Mouse (Mus musculus): ENCODE measurements around the gene Dll1. TPM values are rescaled to one million over a fixed set of nuclear protein-coding genes. Genes with fewer than 3 reads are reported as not detected.

Dll1 gene
- polyA plus RNA-seq, 1 experiment from 2014 or later: 14.2 TPM

Other genes starting within 250 kb of the Dll1 start
- gene Fam120b, start 19.3 kb upstream of the Dll1 start, polyA plus RNA-seq (2015; fragmentation: Nextera tagmentation; extraction: Ambion mirVana): 26.3 and 26.8 TPM in 2 replicates
- gene Psmb1, start 122.9 kb upstream of the Dll1 start, polyA plus RNA-seq (2015; fragmentation: Nextera tagmentation; extraction: Ambion mirVana): 248 and 249 TPM in 2 replicates
- gene Tbp, start 123.0 kb upstream of the Dll1 start, polyA plus RNA-seq (2015; fragmentation: Nextera tagmentation; extraction: Ambion mirVana): 35.9 and 41.3 TPM in 2 replicates
- gene Pdcd2, start 150.4 kb upstream of the Dll1 start, polyA plus RNA-seq (2015; fragmentation: Nextera tagmentation; extraction: Ambion mirVana): 45.1 and 52.8 TPM in 2 replicates
- 1.3 and 1.9 TPM in 2 replicates for gene Prdm9, start 187.5 kb upstream of the Dll1 start, polyA plus RNA-seq (2015; fragmentation: Nextera tagmentation; extraction: Ambion mirVana)

Data from stomach, embryonic 15.5 days (tissue).